In genomic region chr6:134036951-134037431, GRCm38 (mm10) we compare ENCODE assay signal across 8 mouse cellular contexts. TPM values are rescaled to one million over a fixed set of nuclear protein-coding genes. Genes with fewer than 3 reads are reported as not detected.
DNase-seq lines count a peak whose midpoint lies in the region; ATAC-seq lines count a peak whose summit lies in the region.

No protein-coding gene starts in this region.

- peak overlapping the region; percentile 100 for H3K27ac ChIP-seq in heart, embryonic 15.5 days
- no peak overlapping the region for H3K27ac ChIP-seq in hindbrain, embryonic 11.5 days (ENCODE audit: low read depth, low read length)
- H3K27ac ChIP-seq in midbrain, embryonic 14.5 days (replicated peaks; ENCODE audit: low read depth, low read length), result no peak overlapping the region

- no peaks in the 10 kb centered on the region for H3K36me3 ChIP-seq in heart, embryonic 15.5 days
- H3K36me3 ChIP-seq in hindbrain, embryonic 11.5 days (ENCODE audit: control insufficient read depth, insufficient read depth, low read length), result no peaks in the 10 kb centered on the region
- H3K36me3 ChIP-seq in midbrain, embryonic 14.5 days (ENCODE audit: control insufficient read depth, insufficient read depth, low read length), result no peaks in the 10 kb centered on the region

- H3K4me1 ChIP-seq in heart, embryonic 15.5 days (replicated peaks), result peaks cover 55% of the 10 kb centered on the region
- peaks cover 6% of the 10 kb centered on the region for H3K4me1 ChIP-seq in hindbrain, embryonic 11.5 days (replicated peaks; ENCODE audit: control insufficient read depth, insufficient read depth, low read length)
- peaks cover 35% of the 10 kb centered on the region for H3K4me1 ChIP-seq in midbrain, embryonic 14.5 days (ENCODE audit: control insufficient read depth, insufficient read depth, low read length)

- 6% methylated on average over 3 of the region's 3 CpGs for WGBS in heart, embryonic 15.5 days
- WGBS in hindbrain, embryonic 11.5 days, result 16% methylated on average over 3 of the region's 3 CpGs
- 9% methylated on average over 3 of the region's 3 CpGs for WGBS in midbrain, embryonic 14.5 days

- H3K9ac ChIP-seq in heart, embryonic 15.5 days, result peak overlapping the region; percentile 18; the same call in 1 of the 2 replicates
- H3K9ac ChIP-seq in hindbrain, embryonic 11.5 days (ENCODE audit: low read depth, low read length), result peak overlapping the region; percentile 31; the same call in 1 of the 2 replicates
- H3K9ac ChIP-seq in midbrain, embryonic 14.5 days (replicated peaks; ENCODE audit: low read length), result no peak overlapping the region; the same call in 1 of the 2 replicates

- peak overlapping the region; percentile 69 for H3K4me2 ChIP-seq in heart, embryonic 15.5 days
- H3K4me2 ChIP-seq in hindbrain, embryonic 11.5 days (replicated peaks; ENCODE audit: low read depth, low read length), result peak overlapping the region; percentile 79
- H3K4me2 ChIP-seq in midbrain, embryonic 14.5 days (ENCODE audit: low read length), result peak overlapping the region; percentile 76

- peak overlapping the region; percentile 92 for H3K4me3 ChIP-seq in heart, embryonic 15.5 days
- peak overlapping the region; percentile 48 for H3K4me3 ChIP-seq in hindbrain, embryonic 11.5 days (ENCODE audit: low read depth, low read length)
- H3K4me3 ChIP-seq in midbrain, embryonic 14.5 days (replicated peaks; ENCODE audit: low read depth, low read length), result peak overlapping the region; percentile 79

- DNase-seq in heart, adult 18-20 months, result no peak
- peak; percentile 55 for DNase-seq in adipocyte (ENCODE audit: low spot score)
- peak; percentile 15 for DNase-seq in hindbrain, embryonic 11.5 days (ENCODE audit: low spot score)
- no peak for DNase-seq in midbrain, embryonic 14.5 days
- DNase-seq in layer of hippocampus, adult 9-11 months, result no peak
- no peak for DNase-seq in Muller cell, postnatal 12 days (ENCODE audit: inconsistent ontology term)
- no peak for DNase-seq in B cell, adult 2 months

- ATAC-seq in heart, embryonic 15.5 days (replicated peaks; ENCODE audit: insufficient number of reproducible peaks, insufficient read depth, low FRiP score, low read depth), result no peak
- ATAC-seq in hindbrain, embryonic 11.5 days (ENCODE audit: low FRiP score), result no peak
- ATAC-seq in midbrain, embryonic 14.5 days (ENCODE audit: low FRiP score, low TSS enrichment), result no peak

- H3K9me3 ChIP-seq in heart, embryonic 15.5 days (replicated peaks), result no peaks in the 10 kb centered on the region
- no peaks in the 10 kb centered on the region for H3K9me3 ChIP-seq in hindbrain, embryonic 11.5 days (ENCODE audit: control insufficient read depth, low read length)
- no peaks in the 10 kb centered on the region for H3K9me3 ChIP-seq in midbrain, embryonic 14.5 days (ENCODE audit: control insufficient read depth, low read length)

- no peaks in the 10 kb centered on the region for H3K27me3 ChIP-seq in heart, embryonic 15.5 days
- no peaks in the 10 kb centered on the region for H3K27me3 ChIP-seq in hindbrain, embryonic 11.5 days (ENCODE audit: control insufficient read depth, insufficient read depth, low read length)
- H3K27me3 ChIP-seq in midbrain, embryonic 14.5 days (ENCODE audit: control insufficient read depth, insufficient read depth, low read length), result no peaks in the 10 kb centered on the region

RNA-seq across cellular contexts. Expression of gene Etv6, which starts 1.5 kb away (rescaled TPM):
- polyA plus RNA-seq in heart, embryonic 15.5 days (2015; fragmentation: Nextera tagmentation; extraction: Ambion mirVana), result 9.9 and 11.4 TPM in 2 replicates
- 10 to 100 TPM; 11.3 to 12.1 TPM for total RNA-seq in heart, adult 18-20 months (2021)
- polyA plus RNA-seq in hindbrain, embryonic 11.5 days (2014; fragmentation: Nextera tagmentation; extraction: Ambion mirVana), result 13.0 and 13.2 TPM in 2 replicates
- 4.1 and 7.9 TPM in 2 replicates for polyA plus RNA-seq in midbrain, embryonic 14.5 days (2014; fragmentation: Nextera tagmentation; extraction: Ambion mirVana)

Comparison
In these comparisons a context has a peak if more than half of its experiments do, and no peak if none do; other contexts are left out.
1. DNase-seq: peak in adipocyte (single experiment) and hindbrain, embryonic 11.5 days (single experiment); none in heart, adult 18-20 months (0 of 2), midbrain, embryonic 14.5 days (single experiment), layer of hippocampus, adult 9-11 months (single experiment), Muller cell, postnatal 12 days (single experiment) and B cell, adult 2 months (0 of 2).
2. Peak in every context shown above with its lines, with median percentiles within 50 percentile points of each other: H3K4me2 ChIP-seq and H3K4me3 ChIP-seq.